Mouse (Mus musculus) E14TG2a.4 (cell line): ENCODE data around the gene Tril.

Experiments used
- CTCF ChIP-seq: conservative IDR thresholded peaks from 2 replicates; pipeline ENCODE4 v1.5.1; 2014; ENCODE audit warnings: low read length
- NANOG ChIP-seq: IDR thresholded peaks from 2 replicates; pipeline ENCODE4 v1.6.1; 2014; ENCODE audit warnings: borderline replicate concordance, low read length, mixed read lengths
- POU5F1 ChIP-seq: IDR thresholded peaks from 2 replicates; pipeline ENCODE4 v1.6.1; 2014; ENCODE audit warnings: low read length, borderline replicate concordance

DNA sequence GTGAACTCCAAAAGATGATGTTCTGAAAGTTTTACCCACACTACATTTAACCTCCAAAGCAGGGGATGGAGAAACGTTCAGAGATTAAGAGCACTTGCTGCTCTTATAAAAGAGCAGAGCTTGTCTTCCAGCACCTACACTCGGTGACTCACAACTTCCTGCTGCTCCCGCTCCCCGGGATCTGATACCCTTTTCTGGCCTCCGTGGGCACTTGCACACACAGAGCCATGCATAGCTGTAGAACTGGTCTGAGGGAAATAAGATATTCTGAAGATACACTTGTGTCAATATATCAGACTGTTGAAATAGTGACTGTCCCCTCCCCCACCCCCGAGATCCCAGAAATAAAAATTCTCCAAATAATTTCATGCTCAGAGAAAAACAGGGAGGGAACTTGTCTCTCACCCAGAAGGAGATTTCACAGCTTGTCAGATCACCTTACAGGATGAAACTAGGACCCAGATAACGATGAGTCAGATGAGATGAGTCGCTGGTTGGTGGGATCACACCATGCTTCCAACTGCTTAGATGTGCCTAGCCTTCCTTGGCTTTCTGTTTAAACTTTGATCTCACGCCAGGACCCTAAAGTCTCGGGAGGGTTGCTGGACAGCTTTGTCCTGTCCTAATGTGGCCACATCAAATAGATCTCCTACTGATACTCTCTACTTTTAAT is 54.3 kb downstream of the Tril start:
- TF ChIP-seq CTCF (no peak), POU5F1 (no peak), NANOG (no peak)
